ENCODE assay signal across 21 mouse cellular contexts in genomic region chr7:98328311-98328710, GRCm38 (mm10). TPM values are rescaled to one million over a fixed set of nuclear protein-coding genes. Genes with fewer than 3 reads are reported as not detected.
DNase-seq lines count a peak whose midpoint lies in the region; ATAC-seq and TF ChIP-seq lines count a peak whose summit lies in the region.
"Had no signal": no experiment of that assay in that cellular context is flagged by ENCODE, and none has a peak within 500 bp of the region (broad histone marks: within the 10 kb centered on the region; RNA-seq: fewer than 3 reads in every experiment).

No protein-coding gene starts in this region.

- H3K9me3 ChIP-seq in forebrain, embryonic 11.5 days (ENCODE audit: control insufficient read depth, low read length): no peaks in the 10 kb centered on the region
- no peaks in the 10 kb centered on the region for H3K9me3 ChIP-seq in forebrain, postnatal 0 days (ENCODE audit: low read length)
- no peaks in the 10 kb centered on the region for H3K9me3 ChIP-seq in liver, embryonic 13.5 days (replicated peaks)
- no peaks in the 10 kb centered on the region for H3K9me3 ChIP-seq in liver, postnatal 0 days (ENCODE audit: low read length)
- no peaks in the 10 kb centered on the region for H3K9me3 ChIP-seq in liver, embryonic 15.5 days (replicated peaks)
- H3K9me3 ChIP-seq: embryonic facial prominence, embryonic 13.5 days; forebrain, embryonic 13.5 days; heart, embryonic 15.5 days had no signal

- 48% methylated on average over 2 of the region's 2 CpGs for WGBS in forebrain, embryonic 11.5 days
- WGBS in forebrain, postnatal 0 days: 51% methylated on average over 2 of the region's 2 CpGs
- WGBS in liver, embryonic 13.5 days (ENCODE audit: insufficient replicate concordance): 35% methylated on average over 2 of the region's 2 CpGs
- WGBS in liver, postnatal 0 days (ENCODE audit: insufficient replicate concordance): 53% methylated on average over 2 of the region's 2 CpGs
- 37% methylated on average over 2 of the region's 2 CpGs for WGBS in liver, embryonic 15.5 days (ENCODE audit: insufficient replicate concordance)
- WGBS in kidney, adult 2 months: 79% methylated on average over 2 of the region's 2 CpGs

- H3K9ac ChIP-seq in forebrain, embryonic 11.5 days (ENCODE audit: low read length): no peak overlapping the region
- H3K9ac ChIP-seq in forebrain, postnatal 0 days: no peak overlapping the region
- H3K9ac ChIP-seq in liver, embryonic 13.5 days: peak overlapping the region; percentile 5; the same call in 1 of the 2 replicates
- no peak overlapping the region for H3K9ac ChIP-seq in liver, postnatal 0 days (replicated peaks)
- H3K9ac ChIP-seq in liver, embryonic 15.5 days: no peak overlapping the region
- H3K9ac ChIP-seq: embryonic facial prominence, embryonic 13.5 days; forebrain, embryonic 13.5 days; heart, embryonic 15.5 days; hindbrain, embryonic 14.5 days had no signal

- no peak overlapping the region for H3K4me2 ChIP-seq in forebrain, embryonic 11.5 days (ENCODE audit: low read depth, low read length, severe bottlenecking)
- no peak overlapping the region for H3K4me2 ChIP-seq in forebrain, postnatal 0 days (ENCODE audit: low read depth)
- H3K4me2 ChIP-seq in liver, embryonic 13.5 days: no peak overlapping the region
- no peak overlapping the region for H3K4me2 ChIP-seq in liver, postnatal 0 days (ENCODE audit: low read depth, low read length)
- no peak overlapping the region for H3K4me2 ChIP-seq in liver, embryonic 15.5 days
- H3K4me2 ChIP-seq: embryonic facial prominence, embryonic 13.5 days; forebrain, embryonic 13.5 days; heart, embryonic 11.5 days; heart, embryonic 15.5 days; hindbrain, embryonic 14.5 days had no signal

- DNase-seq in forebrain, embryonic 11.5 days (ENCODE audit: low spot score): peak; percentile 15
- no peak for DNase-seq in forebrain, postnatal 0 days
- DNase-seq in liver, embryonic 13.5 days: no peak
- DNase-seq in liver, postnatal 0 days: no peak
- no peak for DNase-seq in kidney, adult 2 months
- no peak for DNase-seq in cerebellum, postnatal 14 days
- DNase-seq: adrenal gland, postnatal 10 days; B cell, adult 2 months; cerebellum, adult 11-12 months; cerebellum, adult 9-10 months; cerebellum, postnatal 36 days; gastrocnemius, adult 2 months; gastrocnemius, postnatal 25 days; heart, postnatal 14 days had no signal

- no peak for TF ChIP-seq POLR2A in kidney, adult 2 months (IDR thresholded peaks at IDR 0.05; ENCODE audit: low read depth, low read length)

- no peak overlapping the region for H3K27ac ChIP-seq in forebrain, embryonic 11.5 days (ENCODE audit: low read depth, low read length)
- no peak overlapping the region for H3K27ac ChIP-seq in forebrain, postnatal 0 days (ENCODE audit: low read depth, low read length)
- H3K27ac ChIP-seq in liver, embryonic 13.5 days: peak overlapping the region; percentile 91; the same call in 1 of the 2 replicates
- H3K27ac ChIP-seq in liver, postnatal 0 days (ENCODE audit: low read depth): no peak overlapping the region
- peak overlapping the region; percentile 39; the same call in 1 of the 2 replicates for H3K27ac ChIP-seq in liver, embryonic 15.5 days (replicated peaks)
- no peak overlapping the region for H3K27ac ChIP-seq in kidney, adult 2 months (ENCODE audit: insufficient read depth, low read depth, low read length)
- H3K27ac ChIP-seq: embryonic facial prominence, embryonic 13.5 days; forebrain, embryonic 13.5 days; gastrocnemius, adult 2 months; heart, embryonic 15.5 days; hindbrain, embryonic 14.5 days had no signal

- no peak for TF ChIP-seq EP300 in liver, postnatal 0 days (IDR thresholded peaks at IDR 0.05; ENCODE audit: low read depth)

- no peaks in the 10 kb centered on the region for H3K27me3 ChIP-seq in forebrain, embryonic 11.5 days (ENCODE audit: control insufficient read depth, insufficient read depth, low read length)
- H3K27me3 ChIP-seq in forebrain, postnatal 0 days (ENCODE audit: insufficient read depth, low read length): no peaks in the 10 kb centered on the region
- no peaks in the 10 kb centered on the region for H3K27me3 ChIP-seq in liver, embryonic 13.5 days
- no peaks in the 10 kb centered on the region for H3K27me3 ChIP-seq in liver, postnatal 0 days (ENCODE audit: insufficient read depth, low read length)
- H3K27me3 ChIP-seq in liver, embryonic 15.5 days: no peaks in the 10 kb centered on the region
- no peaks in the 10 kb centered on the region for H3K27me3 ChIP-seq in kidney, adult 2 months (replicated peaks; ENCODE audit: control insufficient read depth, insufficient read depth, low read length)
- H3K27me3 ChIP-seq: embryonic facial prominence, embryonic 13.5 days; forebrain, embryonic 13.5 days; heart, embryonic 15.5 days had no signal

- H3K4me1 ChIP-seq in forebrain, embryonic 11.5 days (replicated peaks; ENCODE audit: control insufficient read depth, insufficient read depth, low read length): no peaks in the 10 kb centered on the region
- 0 out of 2 replicates have a peak, but pooled peaks cover 9% of the 10 kb centered on the region for H3K4me1 ChIP-seq in forebrain, postnatal 0 days (ENCODE audit: insufficient read depth)
- H3K4me1 ChIP-seq in liver, embryonic 13.5 days (replicated peaks): peaks cover 60% of the 10 kb centered on the region
- H3K4me1 ChIP-seq in liver, postnatal 0 days (ENCODE audit: insufficient read depth): peaks cover 34% of the 10 kb centered on the region
- H3K4me1 ChIP-seq in liver, embryonic 15.5 days (replicated peaks): peaks cover 63% of the 10 kb centered on the region
- H3K4me1 ChIP-seq in kidney, adult 2 months (ENCODE audit: control insufficient read depth, insufficient read depth, low read length): no peaks in the 10 kb centered on the region

- no peak for ATAC-seq in forebrain, embryonic 11.5 days (replicated peaks; ENCODE audit: low FRiP score)
- no peak for ATAC-seq in forebrain, postnatal 0 days
- no peak for ATAC-seq in liver, embryonic 13.5 days (ENCODE audit: low read depth)
- ATAC-seq in liver, postnatal 0 days: no peak
- ATAC-seq in liver, embryonic 15.5 days (ENCODE audit: insufficient read depth): no peak
- ATAC-seq: forebrain, embryonic 13.5 days had no signal

- no peak overlapping the region for H3K4me3 ChIP-seq in forebrain, embryonic 11.5 days (ENCODE audit: low read depth, low read length)
- no peak overlapping the region for H3K4me3 ChIP-seq in forebrain, postnatal 0 days (ENCODE audit: low read depth, low read length)
- no peak overlapping the region for H3K4me3 ChIP-seq in liver, embryonic 13.5 days (replicated peaks)
- H3K4me3 ChIP-seq in liver, postnatal 0 days (ENCODE audit: low read depth, low read length): no peak overlapping the region
- no peak overlapping the region for H3K4me3 ChIP-seq in liver, embryonic 15.5 days (replicated peaks)
- no peak overlapping the region for H3K4me3 ChIP-seq in kidney, adult 2 months (ENCODE audit: insufficient read depth, low read depth, low read length)
- H3K4me3 ChIP-seq: embryonic facial prominence, embryonic 13.5 days; forebrain, embryonic 13.5 days; gastrocnemius, adult 2 months; heart, embryonic 15.5 days had no signal

- TF ChIP-seq CTCF in forebrain, postnatal 0 days (IDR thresholded peaks at IDR 0.05; ENCODE audit: low read depth): no peak
- no peak for TF ChIP-seq CTCF in liver, postnatal 0 days (IDR thresholded peaks at IDR 0.05; ENCODE audit: low read depth)
- no peak for TF ChIP-seq CTCF in kidney, adult 2 months (conservative IDR thresholded peaks at IDR 0.05; ENCODE audit: insufficient read depth, insufficient read length, low read depth, low read length)

- H3K36me3 ChIP-seq in forebrain, embryonic 11.5 days (ENCODE audit: control insufficient read depth, insufficient read depth, low read length): no peaks in the 10 kb centered on the region
- H3K36me3 ChIP-seq in forebrain, postnatal 0 days (ENCODE audit: insufficient read depth): no peaks in the 10 kb centered on the region
- H3K36me3 ChIP-seq in liver, embryonic 13.5 days: no peaks in the 10 kb centered on the region
- H3K36me3 ChIP-seq in liver, postnatal 0 days (replicated peaks; ENCODE audit: insufficient read depth, low read length): no peaks in the 10 kb centered on the region
- no peaks in the 10 kb centered on the region for H3K36me3 ChIP-seq in liver, embryonic 15.5 days (replicated peaks)
- H3K36me3 ChIP-seq in kidney, adult 2 months (ENCODE audit: control insufficient read depth, insufficient read depth, low read length): no peaks in the 10 kb centered on the region
- H3K36me3 ChIP-seq: embryonic facial prominence, embryonic 13.5 days; heart, embryonic 15.5 days had no signal

RNA-seq across cellular contexts. Expression of gene Acer3, which starts 7.3 kb away (rescaled TPM):
- 16.3 and 16.5 TPM in 2 replicates for polyA plus RNA-seq in forebrain, embryonic 11.5 days (2014; fragmentation: Nextera tagmentation; extraction: Ambion mirVana)
- total RNA-seq in forebrain, postnatal 0 days (2014; rRNA removed): 12.1 TPM in 2 replicates
- 7.9 and 14.1 TPM in 2 replicates for polyA plus RNA-seq in forebrain, postnatal 0 days (2015; fragmentation: Nextera tagmentation; extraction: Ambion mirVana)
- 24.4 and 28.9 TPM in 2 replicates for polyA plus RNA-seq in liver, embryonic 13.5 days (2015; fragmentation: Nextera tagmentation; extraction: Ambion mirVana)
- polyA plus RNA-seq in liver, postnatal 0 days (2015; fragmentation: Nextera tagmentation; extraction: Ambion mirVana): 18.7 and 19.4 TPM in 2 replicates
- 25.0 and 26.9 TPM in 2 replicates for polyA plus RNA-seq in liver, embryonic 15.5 days (2015; fragmentation: Nextera tagmentation; extraction: Ambion mirVana)
- polyA plus RNA-seq in kidney, adult 2 months (2012; rRNA removed): 8.1 and 11.9 TPM in 2 replicates

RNA-seq across cellular contexts. Expression of gene Tsku, which starts 32.8 kb away (rescaled TPM):
- polyA plus RNA-seq in forebrain, embryonic 11.5 days (2014; fragmentation: Nextera tagmentation; extraction: Ambion mirVana): 9.0 and 9.4 TPM in 2 replicates
- total RNA-seq in forebrain, postnatal 0 days (2014; rRNA removed): 20.2 and 24.8 TPM in 2 replicates
- 5.4 and 6.2 TPM in 2 replicates for polyA plus RNA-seq in forebrain, postnatal 0 days (2015; fragmentation: Nextera tagmentation; extraction: Ambion mirVana)
- 1.1 and 1.8 TPM in 2 replicates for polyA plus RNA-seq in liver, embryonic 13.5 days (2015; fragmentation: Nextera tagmentation; extraction: Ambion mirVana)
- polyA plus RNA-seq in liver, postnatal 0 days (2015; fragmentation: Nextera tagmentation; extraction: Ambion mirVana): 8.3 and 18.9 TPM in 2 replicates
- 1.3 and 1.6 TPM in 2 replicates for polyA plus RNA-seq in liver, embryonic 15.5 days (2015; fragmentation: Nextera tagmentation; extraction: Ambion mirVana)
- 9.5 and 13.1 TPM in 2 replicates for polyA plus RNA-seq in kidney, adult 2 months (2012; rRNA removed)
- total RNA-seq: hematopoietic stem cell, adult 5-6 weeks had no signal

Comparison
In these comparisons a context has a peak if more than half of its experiments do, and no peak if none do; other contexts are left out.
1. H3K27ac ChIP-seq: peak in liver, embryonic 13.5 days (single experiment) and liver, embryonic 15.5 days (single experiment); none in forebrain, embryonic 11.5 days (single experiment), forebrain, postnatal 0 days (single experiment), liver, postnatal 0 days (single experiment) and kidney, adult 2 months (single experiment).